In the genomic region with DNA sequence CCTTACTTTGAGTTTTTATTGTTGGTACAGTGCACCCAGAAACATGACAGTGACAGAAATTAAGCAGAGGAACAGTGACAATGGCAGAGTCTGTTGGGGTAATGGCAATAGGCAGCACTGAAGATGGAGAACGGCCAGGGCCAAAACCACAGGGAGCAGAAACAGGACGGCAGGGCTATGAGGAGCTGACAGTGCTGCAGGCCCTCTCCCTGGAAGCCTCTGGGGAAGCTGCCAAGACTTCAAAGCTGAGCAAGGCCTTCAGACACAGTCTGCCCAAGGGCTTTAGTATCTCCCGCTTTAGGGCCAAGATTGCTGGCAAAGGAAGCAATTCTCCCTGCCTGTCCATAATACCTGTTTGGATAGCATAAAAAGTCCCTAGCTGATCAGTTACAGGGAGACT, we compare ENCODE assay signal across 10 mouse cellular contexts. TPM values are rescaled to one million over a fixed set of nuclear protein-coding genes. Genes with fewer than 3 reads are reported as not detected.
DNase-seq lines count a peak whose midpoint lies in the region; ATAC-seq lines count a peak whose summit lies in the region.
"Had no signal": no experiment of that assay in that cellular context is flagged by ENCODE, and none has a peak within 500 bp of the region (broad histone marks: within the 10 kb centered on the region; RNA-seq: fewer than 3 reads in every experiment).

No protein-coding gene starts in this region.

- no peak overlapping the region for H3K27ac ChIP-seq in hindbrain, embryonic 16.5 days (ENCODE audit: low read depth, low read length)
- H3K27ac ChIP-seq in hindbrain, embryonic 12.5 days, result no peak overlapping the region
- no peak overlapping the region for H3K27ac ChIP-seq in kidney, embryonic 14.5 days (ENCODE audit: low read depth, low read length)
- H3K27ac ChIP-seq: embryonic facial prominence, embryonic 12.5 days had no signal

- no peaks in the 10 kb centered on the region for H3K9me3 ChIP-seq in hindbrain, embryonic 16.5 days (ENCODE audit: control insufficient read depth, low read length)
- no peaks in the 10 kb centered on the region for H3K9me3 ChIP-seq in hindbrain, embryonic 12.5 days (replicated peaks)
- H3K9me3 ChIP-seq in kidney, embryonic 14.5 days (ENCODE audit: control insufficient read depth, low read length), result no peaks in the 10 kb centered on the region
- H3K9me3 ChIP-seq: embryonic facial prominence, embryonic 12.5 days had no signal

- H3K4me2 ChIP-seq in hindbrain, embryonic 16.5 days (ENCODE audit: low read length), result no peak overlapping the region
- no peak overlapping the region for H3K4me2 ChIP-seq in hindbrain, embryonic 12.5 days (replicated peaks)
- H3K4me2 ChIP-seq in kidney, embryonic 14.5 days (replicated peaks; ENCODE audit: low read depth, low read length), result no peak overlapping the region
- H3K4me2 ChIP-seq: embryonic facial prominence, embryonic 12.5 days had no signal

- no peak overlapping the region for H3K4me3 ChIP-seq in hindbrain, embryonic 16.5 days (ENCODE audit: low read length)
- no peak overlapping the region for H3K4me3 ChIP-seq in hindbrain, embryonic 12.5 days
- no peak overlapping the region for H3K4me3 ChIP-seq in kidney, embryonic 14.5 days (ENCODE audit: low read length)
- H3K4me3 ChIP-seq: embryonic facial prominence, embryonic 12.5 days had no signal

- H3K27me3 ChIP-seq in hindbrain, embryonic 16.5 days (replicated peaks; ENCODE audit: control insufficient read depth, insufficient read depth, low read length), result no peaks in the 10 kb centered on the region
- no peaks in the 10 kb centered on the region for H3K27me3 ChIP-seq in hindbrain, embryonic 12.5 days
- no peaks in the 10 kb centered on the region for H3K27me3 ChIP-seq in kidney, embryonic 14.5 days (ENCODE audit: control insufficient read depth, insufficient read depth, low read length)
- H3K27me3 ChIP-seq: embryonic facial prominence, embryonic 12.5 days had no signal

- no peaks in the 10 kb centered on the region; the same call in 1 of the 2 replicates for H3K4me1 ChIP-seq in hindbrain, embryonic 16.5 days (ENCODE audit: control insufficient read depth, insufficient read depth, low read depth, low read length)
- no peaks in the 10 kb centered on the region for H3K4me1 ChIP-seq in hindbrain, embryonic 12.5 days
- H3K4me1 ChIP-seq in kidney, embryonic 14.5 days (ENCODE audit: control insufficient read depth, insufficient read depth, low read length), result no peaks in the 10 kb centered on the region
- H3K4me1 ChIP-seq: embryonic facial prominence, embryonic 12.5 days had no signal

- WGBS in hindbrain, embryonic 16.5 days, result 40% methylated on average over 3 of the region's 3 CpGs
- 58% methylated on average over 3 of the region's 3 CpGs for WGBS in hindbrain, embryonic 12.5 days
- 63% methylated on average over 3 of the region's 3 CpGs for WGBS in kidney, embryonic 14.5 days

- DNase-seq in ovary, adult 18-20 months (ENCODE audit: low spot score), result peak; percentile 81
- DNase-seq in ovary, postnatal 14 days (ENCODE audit: low spot score), result no peak
- DNase-seq in adrenal gland, postnatal 25 days, result peak; percentile 69
- DNase-seq in right cerebral cortex, postnatal 4 days, result peak; percentile 38
- DNase-seq in spleen, postnatal 14 days (ENCODE audit: low spot score in 2 of 2), result no peak
- DNase-seq: lung, adult 18-20 months had no signal

- H3K36me3 ChIP-seq in hindbrain, embryonic 16.5 days (ENCODE audit: control insufficient read depth, insufficient read depth, low read length), result no peaks in the 10 kb centered on the region
- H3K36me3 ChIP-seq in hindbrain, embryonic 12.5 days, result no peaks in the 10 kb centered on the region
- no peaks in the 10 kb centered on the region for H3K36me3 ChIP-seq in kidney, embryonic 14.5 days (ENCODE audit: control insufficient read depth, insufficient read depth, low read length)
- H3K36me3 ChIP-seq: embryonic facial prominence, embryonic 12.5 days had no signal

- H3K9ac ChIP-seq in hindbrain, embryonic 16.5 days (ENCODE audit: low read depth, low read length), result no peak overlapping the region
- no peak overlapping the region for H3K9ac ChIP-seq in hindbrain, embryonic 12.5 days
- no peak overlapping the region for H3K9ac ChIP-seq in kidney, embryonic 14.5 days (ENCODE audit: low read depth, low read length)
- H3K9ac ChIP-seq: embryonic facial prominence, embryonic 12.5 days had no signal

- peak; percentile 82 for ATAC-seq in hindbrain, embryonic 16.5 days
- ATAC-seq in hindbrain, embryonic 12.5 days (ENCODE audit: low FRiP score), result no peak
- no peak for ATAC-seq in kidney, embryonic 14.5 days (ENCODE audit: low FRiP score, low TSS enrichment)

RNA-seq across cellular contexts. Expression of a gene that starts 33.9 kb away (rescaled TPM):
- 9.8 and 10.9 TPM in 2 replicates for polyA plus RNA-seq in hindbrain, embryonic 16.5 days (2015; fragmentation: Nextera tagmentation; extraction: Ambion mirVana)
- polyA plus RNA-seq in hindbrain, embryonic 12.5 days (2016; fragmentation: Nextera tagmentation; extraction: Ambion mirVana), result 15.6 and 17.0 TPM in 2 replicates
- total RNA-seq in adrenal gland, postnatal 25 days (2021), result 189 TPM in 2 replicates
- polyA plus RNA-seq in kidney, embryonic 14.5 days (2014; fragmentation: Nextera tagmentation; extraction: Ambion mirVana), result 41.4 and 49.6 TPM in 2 replicates

Comparison
In these comparisons a context has a peak if more than half of its experiments do, and no peak if none do; other contexts are left out.
1. DNase-seq: peak in ovary, adult 18-20 months (single experiment), adrenal gland, postnatal 25 days (single experiment) and right cerebral cortex, postnatal 4 days (single experiment); none in ovary, postnatal 14 days (single experiment) and spleen, postnatal 14 days (0 of 2).